Mouse (Mus musculus) E14TG2a.4 (cell line): Measurements from ENCODE around the gene Akap12.

Source experiments
- H3K27me3 ChIP-seq: 2 replicates; pipeline ENCODE4 v1.6.1; 2014; ENCODE audit warnings: low read length, control low read depth; ENCODE audit not compliant: insufficient read depth
- H3K36me3 ChIP-seq: 2 replicates; pipeline ENCODE4 v1.6.1; 2014; ENCODE audit warnings: low read length, control low read depth; ENCODE audit not compliant: insufficient read depth
- H3K4me1 ChIP-seq: replicated peaks from 2 replicates; pipeline ENCODE4 v1.6.1; 2014; ENCODE audit warnings: low read depth, low read length, control low read depth
- H3K4me3 ChIP-seq: replicated peaks from 2 replicates; pipeline ENCODE4 v1.5.1; 2014; ENCODE audit warnings: mild to moderate bottlenecking, low read length
- H3K9me3 ChIP-seq: 2 replicates; pipeline ENCODE4 v1.6.1; 2014; ENCODE audit warnings: low read length, control low read depth
- CTCF ChIP-seq: conservative IDR thresholded peaks from 2 replicates; pipeline ENCODE4 v1.5.1; 2014; ENCODE audit warnings: low read length
- NANOG ChIP-seq: IDR thresholded peaks from 2 replicates; pipeline ENCODE4 v1.6.1; 2014; ENCODE audit warnings: borderline replicate concordance, low read length, mixed read lengths
- POU5F1 ChIP-seq: IDR thresholded peaks from 2 replicates; pipeline ENCODE4 v1.6.1; 2014; ENCODE audit warnings: low read length, borderline replicate concordance

Akap12 gene

GRCm38 (mm10) chr10:4268140-4268539, 2.0 kb downstream of the Akap12 start:
- peaks cover 39% of the 10 kb centered on the region for H3K36me3 ChIP-seq
- H3K4me1 ChIP-seq, result peaks cover 71% of the 10 kb centered on the region
- H3K27me3 ChIP-seq, result no peaks in the 10 kb centered on the region
- TF ChIP-seq POU5F1 (no peak), NANOG (no peak), CTCF (no peak)
- no peaks in the 10 kb centered on the region for H3K9me3 ChIP-seq
- H3K4me3 ChIP-seq, result peak overlapping the region; percentile 94

- no peaks in the 10 kb centered on the region for H3K9me3 ChIP-seq
- TF ChIP-seq NANOG (no peak), POU5F1 (no peak), CTCF (no peak)
- no peaks in the 10 kb centered on the region for H3K27me3 ChIP-seq
- peak overlapping the region; percentile 23; the same call in 1 of the 2 replicates for H3K4me3 ChIP-seq
- peaks cover 88% of the 10 kb centered on the region for H3K36me3 ChIP-seq
- peaks cover 94% of the 10 kb centered on the region for H3K4me1 ChIP-seq
These were observed 9.4 kb downstream of the Akap12 start for GRCm38 (mm10) chr10:4275572-4275971.

- no peak for TF ChIP-seq NANOG
- TF ChIP-seq POU5F1, result no peak
- TF ChIP-seq CTCF, result no peak
These were observed 9.9 kb downstream of the Akap12 start for GRCm38 (mm10) chr10:4276081-4276480.

GRCm38 (mm10) chr10:4278041-4278440, 11.9 kb downstream of the Akap12 start:
- peaks cover 80% of the 10 kb centered on the region for H3K36me3 ChIP-seq
- H3K9me3 ChIP-seq, result no peaks in the 10 kb centered on the region
- H3K4me3 ChIP-seq, result no peak overlapping the region
- no peaks in the 10 kb centered on the region for H3K27me3 ChIP-seq
- peaks cover 84% of the 10 kb centered on the region for H3K4me1 ChIP-seq
- no peak for TF ChIP-seq CTCF
- no peak for TF ChIP-seq POU5F1
- TF ChIP-seq NANOG, result no peak

More at GRCm38 (mm10) chr10:4276081-4276480, 9.9 kb downstream of the Akap12 start:
- H3K4me3 ChIP-seq, result peak overlapping the region; percentile 23
- H3K36me3 ChIP-seq, result peaks cover 84% of the 10 kb centered on the region
- peaks cover 91% of the 10 kb centered on the region for H3K4me1 ChIP-seq
- no peaks in the 10 kb centered on the region for H3K27me3 ChIP-seq
- no peaks in the 10 kb centered on the region for H3K9me3 ChIP-seq

- H3K27me3 ChIP-seq, result no peaks in the 10 kb centered on the region
- H3K36me3 ChIP-seq, result peaks cover 59% of the 10 kb centered on the region
- no peaks in the 10 kb centered on the region for H3K9me3 ChIP-seq
- H3K4me1 ChIP-seq, result peaks cover 81% of the 10 kb centered on the region
- no peak overlapping the region for H3K4me3 ChIP-seq
- TF ChIP-seq CTCF (no peak), NANOG (no peak), POU5F1 (no peak)
These were observed 16.2 kb downstream of the Akap12 start for GRCm38 (mm10) chr10:4282395-4282794.

- peak overlapping the region; percentile 39 for H3K4me3 ChIP-seq
- TF ChIP-seq CTCF (no peak), NANOG (no peak), POU5F1 (no peak)
- peaks cover 39% of the 10 kb centered on the region for H3K36me3 ChIP-seq
- peaks cover 74% of the 10 kb centered on the region for H3K4me1 ChIP-seq
- H3K9me3 ChIP-seq, result no peaks in the 10 kb centered on the region
- H3K27me3 ChIP-seq, result no peaks in the 10 kb centered on the region
These were observed 18.6 kb downstream of the Akap12 start for GRCm38 (mm10) chr10:4284781-4285180.

- Histone ChIP-seq H3K36me3 (peaks cover 31% of the 10 kb centered on the region), H3K27me3 (no peaks in the 10 kb centered on the region), H3K4me1 (peaks cover 78% of the 10 kb centered on the region), H3K9me3 (no peaks in the 10 kb centered on the region), H3K4me3 (peak overlapping the region; percentile 39)
- no peak for TF ChIP-seq NANOG
- no peak for TF ChIP-seq POU5F1
- no peak for TF ChIP-seq CTCF
These were observed 19.6 kb downstream of the Akap12 start for GRCm38 (mm10) chr10:4285752-4286151.

- H3K4me3 ChIP-seq, result peak overlapping the region; percentile 76
- peaks cover 82% of the 10 kb centered on the region for H3K4me1 ChIP-seq
- TF ChIP-seq NANOG, result no peak
- no peak for TF ChIP-seq POU5F1
- no peak for TF ChIP-seq CTCF
- H3K9me3 ChIP-seq, result no peaks in the 10 kb centered on the region
- peaks cover 31% of the 10 kb centered on the region for H3K36me3 ChIP-seq
- H3K27me3 ChIP-seq, result no peaks in the 10 kb centered on the region
These were observed 23.0 kb downstream of the Akap12 start for GRCm38 (mm10) chr10:4289171-4289570.

- Histone ChIP-seq H3K9me3 (no peaks in the 10 kb centered on the region), H3K36me3 (peaks cover 29% of the 10 kb centered on the region), H3K27me3 (no peaks in the 10 kb centered on the region), H3K4me1 (peaks cover 82% of the 10 kb centered on the region), H3K4me3 (peak overlapping the region; percentile 76)
- peak; percentile 85 for TF ChIP-seq NANOG
- TF ChIP-seq POU5F1, result no peak
These were observed 23.5 kb downstream of the Akap12 start for GRCm38 (mm10) chr10:4289636-4290035.
